Mouse (Mus musculus): Measurements from ENCODE around the gene Ppp1r14a. TPM values are rescaled to one million over a fixed set of nuclear protein-coding genes. Genes with fewer than 3 reads are reported as not detected.

Ppp1r14a gene
- 10 to 100 TPM in 1 of 2 experiments, 1 to 10 TPM in 1; 9.4 to 11.6 TPM for total RNA-seq (2021)
- long read RNA-seq, experiment 1, partial matches to known transcripts = 0 of 3 reads
- long read RNA-seq, experiment 1, other reads (novel, unspliced or antisense) = 0 of 3 reads
- long read RNA-seq, experiment 2, partial matches to known transcripts = 0 of 4 reads
- long read RNA-seq, experiment 2, other reads (novel, unspliced or antisense) = 0 of 4 reads

GRCm38 (mm10) chr7:29288942-29289638 is at the start of gene Ppp1r14a:
Gene Ppp1r14a (plus strand): TSS chr7:29289308.
- intact Hi-C loops (cut with DNase I; ENCODE audit: low total_unique reads) = no loop called here
- peak; percentile 85 for DNase-seq

- intact Hi-C loops (cut with DNase I; ENCODE audit: low total_unique reads) = loop anchor here (5.0 kb wide), 1 partner anchor 63 kb away; the partner anchor contains the start of gene Psmd8
- DNase-seq = no peak
Observed at GRCm38 (mm10) chr7:29244732-29245416, 44.2 kb upstream of the Ppp1r14a start.

GRCm38 (mm10) chr7:29246015-29246414 is 43.1 kb upstream of the Ppp1r14a start:
- DNase-seq = no peak
- intact Hi-C loops (cut with DNase I; ENCODE audit: low total_unique reads) = loop anchor here (2.0 kb wide), 1 partner anchor 49 kb away; no protein-coding TSS in a partner anchor

- intact Hi-C loops (cut with DNase I; ENCODE audit: low total_unique reads) = loop anchor here (2.0 kb wide), 1 partner anchor 48 kb away; no protein-coding TSS in a partner anchor
- no peak for DNase-seq
Observed at GRCm38 (mm10) chr7:29246619-29247313, 42.3 kb upstream of the Ppp1r14a start.

- peak; percentile 78 for DNase-seq
- intact Hi-C loops (cut with DNase I; ENCODE audit: low total_unique reads) = loop anchor here (2.0 kb wide), 1 partner anchor 47 kb away; no protein-coding TSS in a partner anchor
Observed at GRCm38 (mm10) chr7:29247314-29247700, 41.8 kb upstream of the Ppp1r14a start.

- DNase-seq = no peak
- intact Hi-C loops (cut with DNase I; ENCODE audit: low total_unique reads) = loop anchor here (2.0 kb wide), 1 partner anchor 47 kb away; no protein-coding TSS in a partner anchor
Observed at GRCm38 (mm10) chr7:29247706-29248105, 41.4 kb upstream of the Ppp1r14a start.

- intact Hi-C loops (cut with DNase I; ENCODE audit: low total_unique reads) = no loop called here
- DNase-seq = no peak
Observed at GRCm38 (mm10) chr7:29248261-29248841, 40.8 kb upstream of the Ppp1r14a start, which contains the start of gene 2200002D01Rik. Gene 2200002D01Rik (minus strand): TSS chr7:29248466.

- DNase-seq = no peak
- intact Hi-C loops (cut with DNase I; ENCODE audit: low total_unique reads) = no loop called here
Observed at GRCm38 (mm10) chr7:29251166-29251565, 37.9 kb upstream of the Ppp1r14a start.

GRCm38 (mm10) chr7:29253842-29254241 is 35.3 kb upstream of the Ppp1r14a start:
- intact Hi-C loops (cut with DNase I; ENCODE audit: low total_unique reads) = no loop called here

GRCm38 (mm10) chr7:29255875-29256274 is 33.2 kb upstream of the Ppp1r14a start:
- DNase-seq = no peak
- intact Hi-C loops (cut with DNase I; ENCODE audit: low total_unique reads) = no loop called here

More at GRCm38 (mm10) chr7:29253842-29254241, 35.3 kb upstream of the Ppp1r14a start:
- no peak for DNase-seq

GRCm38 (mm10) chr7:29257368-29257767 is 31.7 kb upstream of the Ppp1r14a start:
- intact Hi-C loops (cut with DNase I; ENCODE audit: low total_unique reads) = no loop called here
- no peak for DNase-seq

- intact Hi-C loops (cut with DNase I; ENCODE audit: low total_unique reads) = no loop called here
- DNase-seq = no peak
Observed at GRCm38 (mm10) chr7:29259781-29260730, 29.1 kb upstream of the Ppp1r14a start.

GRCm38 (mm10) chr7:29262151-29262550 is 27.0 kb upstream of the Ppp1r14a start:
- intact Hi-C loops (cut with DNase I; ENCODE audit: low total_unique reads) = no loop called here

GRCm38 (mm10) chr7:29263831-29264230 is 25.3 kb upstream of the Ppp1r14a start:
- intact Hi-C loops (cut with DNase I; ENCODE audit: low total_unique reads) = no loop called here
- no peak for DNase-seq

More at GRCm38 (mm10) chr7:29262151-29262550, 27.0 kb upstream of the Ppp1r14a start:
- no peak for DNase-seq

- intact Hi-C loops (cut with DNase I; ENCODE audit: low total_unique reads) = no loop called here
Observed at GRCm38 (mm10) chr7:29265636-29266035, 23.5 kb upstream of the Ppp1r14a start.

GRCm38 (mm10) chr7:29266931-29267330 is 22.2 kb upstream of the Ppp1r14a start:
- intact Hi-C loops (cut with DNase I; ENCODE audit: low total_unique reads) = no loop called here
- no peak for DNase-seq

More at GRCm38 (mm10) chr7:29265636-29266035, 23.5 kb upstream of the Ppp1r14a start:
- no peak for DNase-seq

- intact Hi-C loops (cut with DNase I; ENCODE audit: low total_unique reads) = no loop called here
- no peak for DNase-seq
Observed at GRCm38 (mm10) chr7:29270445-29270844, 18.7 kb upstream of the Ppp1r14a start.
